Mouse (Mus musculus) R1 (cell line): ENCODE data around the gene Wdr54.

Experiments
- DNase-seq: peaks from one replicate; pipeline ENCODE4 v3.0.0-alpha.2; 2018; ENCODE audit warnings: low read depth, low spot score

The Wdr54 gene

DNA sequence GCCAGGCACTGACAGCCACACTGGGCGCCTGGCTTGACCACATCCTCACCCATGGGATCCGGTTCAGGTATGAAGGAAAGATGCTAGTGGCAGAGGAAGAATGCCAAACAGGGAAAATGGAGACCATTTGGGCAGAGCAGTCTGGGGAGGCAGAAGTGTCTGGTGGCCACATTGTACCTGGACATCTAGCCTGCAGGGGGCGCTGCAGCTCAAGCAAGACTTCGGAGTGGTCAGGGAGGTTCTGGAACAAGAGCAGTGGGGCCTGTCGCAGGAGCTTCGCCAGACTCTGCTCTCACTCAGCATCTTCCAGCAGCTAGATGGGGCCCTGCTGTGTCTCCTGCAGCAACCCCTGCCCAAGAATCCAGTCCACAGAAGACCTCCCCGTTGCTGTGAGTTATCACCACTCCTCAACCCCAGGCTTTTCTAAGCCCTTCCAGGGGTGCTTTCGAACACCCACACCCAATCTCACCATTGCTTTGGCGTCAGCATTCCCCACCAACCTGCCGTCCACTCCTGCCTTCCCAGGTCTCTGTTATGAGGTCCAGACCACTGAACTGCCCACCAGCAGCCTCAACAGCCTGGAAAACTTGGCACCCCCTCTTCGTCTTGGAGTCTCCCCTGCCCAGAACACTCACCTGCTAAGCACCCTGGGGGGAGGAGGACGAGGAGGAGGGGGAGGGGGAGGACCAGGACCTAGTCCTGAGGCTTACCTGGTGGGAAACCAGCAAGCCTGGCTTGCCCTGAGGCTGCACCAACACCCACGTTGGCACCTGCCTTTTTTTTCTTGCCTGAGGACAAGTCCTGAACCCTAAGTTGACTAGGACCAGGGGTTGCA is 48.4 kb downstream of the Wdr54 start:
- peak; percentile 87 for DNase-seq

DNA sequence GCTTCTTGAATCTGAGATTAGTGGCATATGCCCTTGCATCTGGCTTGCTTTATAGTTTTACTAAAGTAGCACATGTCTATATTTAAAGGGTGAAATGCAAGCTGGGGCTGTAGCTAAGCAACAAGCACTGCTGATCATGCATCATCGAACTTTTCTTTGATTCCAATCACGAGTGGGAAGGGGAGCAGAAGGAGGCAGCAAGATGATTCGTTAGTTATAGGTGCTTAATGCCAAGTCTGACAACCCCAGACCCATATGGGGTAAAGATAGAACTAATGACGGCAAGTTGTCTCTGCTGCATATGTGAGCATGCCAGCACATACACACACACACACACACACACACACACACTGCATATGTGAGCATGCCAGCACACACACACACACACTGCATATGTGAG is 52.0 kb downstream of the Wdr54 start:
- DNase-seq: no peak

DNA sequence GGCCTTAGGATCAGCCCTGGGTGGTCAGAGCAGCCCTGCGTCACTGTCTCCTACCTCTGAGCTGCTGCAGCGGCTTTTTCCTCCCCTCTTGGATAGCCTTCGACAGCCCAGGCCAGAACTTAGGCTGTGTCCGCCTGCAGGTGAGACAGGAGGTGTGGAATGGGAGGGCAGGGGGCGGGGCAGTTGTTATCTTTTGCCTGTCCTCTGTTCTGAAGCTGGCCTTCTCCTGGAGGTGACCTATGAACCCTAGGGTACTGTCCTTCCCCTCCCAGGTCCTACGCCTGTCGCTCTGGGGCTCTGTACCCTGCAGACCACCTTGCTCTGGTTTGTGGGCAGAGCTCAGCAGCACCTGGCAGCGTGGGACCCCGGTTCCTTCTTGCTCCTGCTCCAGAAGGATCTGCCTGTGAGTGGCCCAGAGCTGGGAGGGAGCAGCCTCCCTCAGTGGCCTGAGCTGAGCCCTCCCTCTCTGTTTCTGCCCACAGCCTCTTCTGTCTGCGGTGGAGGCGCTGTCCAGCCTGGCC is 53.0 kb downstream of the Wdr54 start:
- no peak for DNase-seq

DNA sequence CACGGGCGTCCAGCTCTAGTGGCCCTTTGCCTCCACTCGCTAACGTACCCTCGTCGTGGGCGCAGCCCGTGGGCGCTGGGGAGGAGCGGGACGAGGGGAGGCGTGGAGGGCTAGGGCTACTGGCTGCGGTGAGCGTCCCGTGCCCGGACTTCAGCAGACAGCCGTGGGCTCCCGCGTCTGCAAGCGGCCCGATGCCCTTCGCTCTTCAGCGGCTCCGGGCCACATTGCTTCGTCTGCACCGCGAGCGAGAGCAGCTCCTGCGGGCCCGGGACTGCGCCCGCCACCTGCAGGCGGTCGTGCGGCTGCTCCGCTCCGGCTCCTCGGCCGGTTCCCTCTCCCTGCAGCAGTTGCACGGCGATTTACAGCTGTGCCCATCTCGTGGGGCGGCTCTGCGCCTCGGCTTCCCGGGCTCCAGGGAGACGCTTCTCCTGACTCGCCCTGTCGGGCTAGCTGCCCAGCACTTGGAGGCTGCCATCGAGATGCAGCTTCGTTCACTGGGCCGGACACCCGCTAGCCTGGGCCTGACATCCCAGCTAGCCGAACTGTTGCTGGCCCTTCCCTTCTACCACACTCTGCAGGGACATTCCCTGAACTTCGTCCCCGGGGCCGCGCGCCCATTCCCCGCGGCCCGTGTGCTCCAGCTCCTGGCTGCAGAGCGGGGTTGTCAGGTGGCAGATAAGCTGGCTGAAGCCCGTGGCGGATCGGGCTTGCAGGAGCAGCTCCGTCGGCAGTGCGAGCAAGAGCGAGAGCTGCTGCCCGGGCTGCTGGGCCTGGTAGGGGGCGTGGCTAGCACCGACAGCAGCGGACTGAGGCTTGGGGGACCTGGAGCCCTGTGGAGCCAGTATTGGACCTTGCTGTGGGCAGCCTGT is 54.3 kb downstream of the Wdr54 start:
- no peak for DNase-seq

DNA sequence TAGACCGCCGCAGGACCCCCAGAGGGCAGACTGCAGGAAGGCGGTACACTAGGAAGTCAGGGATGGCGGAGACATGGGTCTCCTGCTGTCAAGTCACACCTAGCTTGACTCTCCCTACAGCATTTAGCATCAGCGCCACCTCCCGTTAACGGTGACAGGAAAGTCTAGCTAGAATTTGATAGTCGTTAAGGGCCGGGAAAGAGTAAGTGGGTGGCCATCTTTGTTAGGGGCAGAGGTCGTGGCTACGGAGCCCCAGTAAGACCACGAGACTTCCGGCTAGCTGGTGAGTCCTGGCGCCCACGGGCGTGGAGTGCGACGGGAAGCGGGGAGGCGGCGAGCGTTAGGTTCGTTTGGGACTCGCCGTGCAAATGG is 54.9 kb downstream of the Wdr54 start, which contains the start of the genes Ccdc142 and Gm42688:
TSS of gene Ccdc142 (plus strand) at position 286 of the 372 bp plus-strand sequence.
TSS of gene Gm42688 (plus strand) at position 302 of the 372 bp plus-strand sequence.
- peak; percentile 92 for DNase-seq
